Comparison of ENCODE assay signal across 24 mouse cellular contexts in the genomic region with DNA sequence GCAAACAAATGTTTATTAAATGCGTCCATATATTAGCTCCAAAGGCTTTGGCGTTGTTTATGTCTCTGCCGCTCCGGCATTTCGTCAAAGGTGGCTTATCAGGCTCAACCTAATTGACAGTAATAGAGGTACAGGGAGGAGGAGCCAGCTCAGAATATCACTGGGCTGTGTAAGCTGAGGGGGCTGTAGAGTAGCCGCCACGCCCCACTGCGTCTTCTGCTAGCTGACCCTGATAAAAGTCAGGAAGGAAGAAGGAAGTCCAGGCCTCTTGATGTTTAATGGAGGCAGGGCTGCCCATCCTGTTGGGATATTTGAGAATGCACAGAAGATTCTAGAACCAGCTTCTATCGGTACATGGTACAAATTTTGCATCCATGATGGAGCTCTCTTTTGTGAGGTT.
DNase-seq lines count a peak whose midpoint lies in the region; ATAC-seq and TF ChIP-seq lines count a peak whose summit lies in the region.
"Had no signal": no experiment of that assay in that cellular context is flagged by ENCODE, and none has a peak within 500 bp of the region (broad histone marks: within the 10 kb centered on the region; RNA-seq: fewer than 3 reads in every experiment).

No protein-coding gene starts in this region.

- no peak for TF ChIP-seq CTCF in lung, embryonic 14.5 days (IDR thresholded peaks at IDR 0.05; ENCODE audit: low read depth)

- ATAC-seq in lung, embryonic 14.5 days (ENCODE audit: insufficient read depth) = no peak
- ATAC-seq in lung, embryonic 16.5 days (ENCODE audit: low read depth) = peak; percentile 71; the same call in 1 of the 2 replicates
- ATAC-seq: forebrain, embryonic 14.5 days had no signal

- H3K27me3 ChIP-seq in lung, embryonic 14.5 days (ENCODE audit: insufficient read depth, low read length) = no peaks in the 10 kb centered on the region
- H3K27me3 ChIP-seq in lung, embryonic 16.5 days (ENCODE audit: control insufficient read depth, insufficient read depth, low read depth, low read length) = no peaks in the 10 kb centered on the region
- H3K27me3 ChIP-seq: embryonic facial prominence, embryonic 13.5 days; embryonic facial prominence, embryonic 15.5 days; forebrain, embryonic 12.5 days had no signal

- H3K36me3 ChIP-seq in lung, embryonic 14.5 days (ENCODE audit: insufficient read depth) = no peaks in the 10 kb centered on the region
- no peaks in the 10 kb centered on the region for H3K36me3 ChIP-seq in lung, embryonic 16.5 days (ENCODE audit: control insufficient read depth, insufficient read depth, low read length)
- H3K36me3 ChIP-seq: embryonic facial prominence, embryonic 13.5 days; embryonic facial prominence, embryonic 15.5 days; forebrain, embryonic 10.5 days; forebrain, embryonic 12.5 days had no signal

- no peaks in the 10 kb centered on the region for H3K4me1 ChIP-seq in lung, embryonic 14.5 days (ENCODE audit: insufficient read depth)
- no peaks in the 10 kb centered on the region for H3K4me1 ChIP-seq in lung, embryonic 16.5 days (replicated peaks; ENCODE audit: control insufficient read depth, insufficient read depth, low read length)
- H3K4me1 ChIP-seq: embryonic facial prominence, embryonic 13.5 days; embryonic facial prominence, embryonic 15.5 days; forebrain, embryonic 10.5 days; forebrain, embryonic 12.5 days had no signal

- no peak overlapping the region for H3K9ac ChIP-seq in lung, embryonic 14.5 days
- H3K9ac ChIP-seq in lung, embryonic 16.5 days (ENCODE audit: low read length) = no peak overlapping the region
- H3K9ac ChIP-seq: embryonic facial prominence, embryonic 13.5 days; embryonic facial prominence, embryonic 15.5 days; forebrain, embryonic 12.5 days had no signal

- H3K27ac ChIP-seq in lung, embryonic 14.5 days (ENCODE audit: low read depth) = peak overlapping the region; percentile 54; the same call in 1 of the 2 replicates
- H3K27ac ChIP-seq in lung, embryonic 16.5 days (ENCODE audit: low read length) = peak overlapping the region; percentile 57
- H3K27ac ChIP-seq: embryonic facial prominence, embryonic 13.5 days; embryonic facial prominence, embryonic 15.5 days; forebrain, embryonic 10.5 days; forebrain, embryonic 12.5 days had no signal

- no peak overlapping the region for H3K4me3 ChIP-seq in lung, embryonic 14.5 days (ENCODE audit: low read depth, low read length)
- H3K4me3 ChIP-seq in lung, embryonic 16.5 days (ENCODE audit: low read length) = no peak overlapping the region
- H3K4me3 ChIP-seq: embryonic facial prominence, embryonic 13.5 days; embryonic facial prominence, embryonic 15.5 days; erythroblast, embryonic 14.5 days; forebrain, embryonic 10.5 days; forebrain, embryonic 12.5 days had no signal

- no peak overlapping the region for H3K4me2 ChIP-seq in lung, embryonic 14.5 days
- H3K4me2 ChIP-seq in lung, embryonic 16.5 days (ENCODE audit: low read depth, low read length) = no peak overlapping the region
- H3K4me2 ChIP-seq: embryonic facial prominence, embryonic 13.5 days; embryonic facial prominence, embryonic 15.5 days; forebrain, embryonic 12.5 days had no signal

- H3K9me3 ChIP-seq in lung, embryonic 14.5 days (ENCODE audit: low read depth, low read length) = no peaks in the 10 kb centered on the region
- no peaks in the 10 kb centered on the region for H3K9me3 ChIP-seq in lung, embryonic 16.5 days (ENCODE audit: control insufficient read depth, low read length)
- H3K9me3 ChIP-seq: embryonic facial prominence, embryonic 13.5 days; embryonic facial prominence, embryonic 15.5 days; forebrain, embryonic 10.5 days; forebrain, embryonic 12.5 days had no signal

- 72% methylated on average over 9 of the region's 9 CpGs for WGBS in lung, embryonic 14.5 days
- 72% methylated on average over 9 of the region's 9 CpGs for WGBS in lung, embryonic 16.5 days

- peak; percentile 6 for DNase-seq in lung, embryonic 14.5 days
- no peak for DNase-seq in lung, postnatal 25 days (ENCODE audit: low spot score)
- no peak for DNase-seq in lung, postnatal 14 days
- DNase-seq in lung, postnatal 10 days = peak; percentile 14
- DNase-seq in lung, postnatal 36 days = peak; percentile 22
- DNase-seq in frontal cortex, postnatal 36 days (ENCODE audit: low spot score in 2 of 2) = no peak
- DNase-seq in thymus, postnatal 25 days = no peak
- DNase-seq: adrenal gland, adult 2 months; adrenal gland, postnatal 10 days; adrenal gland, postnatal 25 days; cerebellum, adult 11 months; cerebellum, adult 18-20 months; cerebellum, adult 8-10 months; cerebellum, adult 9-11 months; cerebellum, postnatal 14 days; cerebellum, postnatal 36 days; embryo, embryonic 11 days had no signal

Comparison
In these comparisons a context has a peak if more than half of its experiments do, and no peak if none do; other contexts are left out.
1. DNase-seq: peak in lung, embryonic 14.5 days (single experiment), lung, postnatal 10 days (single experiment) and lung, postnatal 36 days (single experiment); none in lung, postnatal 25 days (single experiment), lung, postnatal 14 days (single experiment), frontal cortex, postnatal 36 days (0 of 2) and thymus, postnatal 25 days (single experiment).